Mouse (Mus musculus): ENCODE results near the gene Ptov1.

Ptov1 gene

DNA sequence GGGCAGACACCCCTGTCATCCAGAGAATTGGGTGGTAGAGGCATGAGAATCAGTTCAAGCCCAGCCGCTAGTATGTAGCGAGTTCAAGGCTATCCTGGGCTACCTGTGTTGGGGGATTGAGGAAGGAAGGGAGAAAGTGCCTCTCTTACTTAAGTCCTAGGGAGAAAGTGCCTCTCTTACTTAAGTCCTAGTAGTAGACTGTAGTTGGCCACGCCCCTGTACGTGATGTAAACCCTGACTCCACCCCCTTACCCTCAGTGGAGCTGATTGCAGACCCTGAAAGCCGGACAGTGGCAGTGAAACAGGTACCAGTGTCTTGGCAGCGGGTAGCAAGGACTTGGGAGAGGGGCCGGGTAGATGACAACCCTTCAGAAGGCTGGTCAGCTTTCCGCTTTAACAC is 11.7 kb downstream of the Ptov1 start:
- no peak for DNase-seq (ENCODE audit: inconsistent ontology term)

DNA sequence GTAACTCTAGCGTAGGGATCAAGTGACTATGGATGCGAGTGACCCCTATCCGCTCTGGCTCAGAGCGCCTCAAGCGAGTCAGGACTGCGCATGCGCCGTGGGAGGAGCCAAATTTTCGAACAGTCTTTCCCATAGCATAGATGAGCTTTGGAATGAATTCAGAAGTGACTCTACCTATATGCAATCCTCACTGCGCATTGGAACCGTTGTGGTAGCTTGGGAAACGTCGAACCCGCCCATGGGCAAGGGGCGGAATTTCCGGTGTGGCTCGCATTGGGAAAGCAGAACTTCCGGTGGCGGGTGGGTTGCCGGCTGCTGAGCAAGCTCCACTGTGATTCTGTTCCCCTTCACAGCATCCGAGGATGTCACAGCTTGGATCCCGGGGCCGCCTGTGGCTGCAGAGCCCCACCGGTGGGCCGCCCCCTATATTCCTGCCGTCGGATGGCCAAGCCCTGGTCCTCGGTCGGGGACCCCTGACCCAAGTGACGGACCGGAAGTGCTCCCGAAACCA is 12.5 kb downstream of the Ptov1 start, which contains the start of gene Pnkp:
Pnkp (plus strand) TSS at position 98 of the 511 bp plus-strand sequence.
- peak; percentile 90 for DNase-seq (ENCODE audit: inconsistent ontology term)

DNA sequence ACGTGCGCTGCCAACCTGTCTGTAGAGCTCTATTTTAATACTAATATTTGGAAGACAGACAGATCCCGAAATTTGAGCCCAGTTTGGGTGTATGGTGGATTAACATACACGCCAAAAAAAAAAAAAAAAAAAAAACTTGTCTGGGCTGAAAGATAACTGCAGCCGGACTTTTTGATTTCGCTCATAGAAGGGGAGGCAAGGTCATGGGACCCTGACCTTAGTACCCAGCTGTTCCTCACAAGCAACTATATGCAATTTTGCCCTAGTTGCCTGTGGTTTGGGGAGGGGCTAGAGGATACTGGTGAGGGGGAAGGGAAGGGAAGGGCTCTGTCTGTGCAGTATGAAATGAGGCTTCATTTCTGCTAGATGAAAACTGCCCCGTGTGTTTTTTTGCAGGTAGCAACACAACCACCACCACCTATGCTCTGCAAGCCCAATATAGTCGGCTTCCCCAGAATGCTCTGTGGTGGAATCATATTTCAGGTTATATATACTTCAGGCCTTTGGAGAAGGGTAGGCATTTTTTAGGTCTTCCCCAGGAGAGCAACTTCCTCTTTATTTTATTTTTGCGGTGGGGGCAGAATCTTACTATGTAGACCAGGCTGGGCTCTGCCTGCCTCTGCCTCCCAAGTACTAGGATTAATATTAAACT is 13.2 kb downstream of the Ptov1 start:
- DNase-seq (ENCODE audit: inconsistent ontology term): no peak

DNA sequence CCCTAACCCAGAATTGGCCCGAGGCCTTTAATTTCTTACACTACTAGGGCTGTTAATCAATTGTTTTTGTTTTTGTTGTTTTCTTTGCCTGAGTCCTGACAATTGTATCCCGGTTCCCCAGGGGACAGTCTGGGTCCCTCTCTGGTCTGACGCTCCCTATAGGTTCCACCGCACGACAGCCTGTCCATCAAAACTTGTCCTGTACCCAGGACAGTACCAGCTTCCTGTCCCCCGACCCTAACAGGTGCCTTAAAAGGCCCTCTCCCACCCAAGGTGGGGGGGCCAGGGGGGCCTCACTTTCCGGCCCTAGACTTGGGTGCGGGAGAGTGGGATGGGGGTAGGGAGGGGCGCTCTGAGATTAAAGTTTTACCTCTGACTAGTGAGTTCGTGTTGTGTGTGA is 14.6 kb downstream of the Ptov1 start:
- DNase-seq (ENCODE audit: inconsistent ontology term): no peak

DNA sequence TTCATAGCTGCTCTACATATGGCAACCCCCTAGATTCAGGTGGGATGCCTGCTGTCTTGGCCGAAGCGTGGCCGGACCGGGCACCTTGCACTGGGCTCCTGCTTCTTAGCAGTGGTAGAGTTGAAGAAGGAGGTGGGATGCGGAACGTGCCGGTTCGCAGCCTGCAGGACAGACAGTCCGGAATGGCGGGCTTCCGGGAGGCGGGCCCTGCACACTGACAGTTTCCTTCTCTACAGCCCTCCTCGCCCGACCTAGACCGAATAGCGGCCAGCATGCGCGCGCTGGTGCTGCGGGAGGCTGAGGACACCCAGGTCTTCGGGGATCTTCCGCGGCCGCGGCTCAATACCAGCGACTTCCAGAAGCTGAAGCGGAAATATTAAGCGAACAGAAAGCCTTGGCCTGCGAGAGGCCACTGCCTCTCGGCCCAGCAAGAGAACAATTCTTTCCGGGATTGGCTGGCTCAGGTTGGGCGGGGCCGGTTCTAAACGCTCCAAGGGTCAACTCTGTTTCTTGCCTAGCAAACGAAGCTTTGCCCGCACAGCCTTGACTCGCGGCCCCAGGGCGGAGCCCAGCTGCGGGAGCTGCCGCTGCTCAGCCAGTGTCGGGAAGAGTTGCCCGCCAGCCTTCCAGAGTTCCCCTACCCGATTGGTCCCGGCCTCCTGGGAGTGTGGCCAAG is 15.1 kb downstream of the Ptov1 start:
- DNase-seq (ENCODE audit: inconsistent ontology term): peak; percentile 91

DNA sequence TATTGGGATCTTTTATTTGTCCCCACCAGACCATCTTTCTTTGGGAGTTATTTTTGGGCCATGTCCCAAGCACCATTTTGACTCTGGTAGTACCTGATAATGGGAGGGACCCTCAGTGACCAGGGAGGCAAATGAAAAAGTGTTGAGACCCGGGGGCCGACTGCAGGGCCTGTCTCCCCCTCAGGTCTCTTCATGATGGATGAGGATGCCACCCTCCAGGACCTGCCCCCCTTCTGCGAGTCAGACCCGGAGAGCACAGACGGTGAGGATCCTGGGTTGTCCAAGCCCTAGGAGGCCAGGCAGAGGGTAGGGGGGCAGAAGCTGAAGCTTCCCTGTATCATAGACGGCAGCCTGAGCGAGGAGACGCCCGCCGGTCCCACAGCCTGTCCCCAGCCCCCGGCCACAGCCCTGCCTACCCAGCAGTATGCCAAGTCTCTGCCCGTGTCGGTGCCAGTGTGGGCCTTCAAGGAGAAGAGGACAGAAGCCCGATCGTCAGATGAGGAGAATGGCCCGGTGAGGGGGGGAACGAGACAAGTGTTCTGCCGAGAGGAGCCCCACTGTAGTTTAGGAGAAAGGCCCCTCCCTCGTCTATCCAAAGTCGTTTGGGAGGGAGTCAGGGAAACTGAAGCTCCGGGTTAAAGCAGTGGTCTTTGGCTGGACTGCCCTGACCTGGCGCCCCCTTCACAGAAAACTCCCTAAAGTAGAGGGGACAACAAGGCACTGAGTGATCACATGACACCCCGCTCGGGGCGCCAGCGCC is 15.8 kb downstream of the Ptov1 start:
- peak; percentile 21 for DNase-seq (ENCODE audit: inconsistent ontology term)

DNA sequence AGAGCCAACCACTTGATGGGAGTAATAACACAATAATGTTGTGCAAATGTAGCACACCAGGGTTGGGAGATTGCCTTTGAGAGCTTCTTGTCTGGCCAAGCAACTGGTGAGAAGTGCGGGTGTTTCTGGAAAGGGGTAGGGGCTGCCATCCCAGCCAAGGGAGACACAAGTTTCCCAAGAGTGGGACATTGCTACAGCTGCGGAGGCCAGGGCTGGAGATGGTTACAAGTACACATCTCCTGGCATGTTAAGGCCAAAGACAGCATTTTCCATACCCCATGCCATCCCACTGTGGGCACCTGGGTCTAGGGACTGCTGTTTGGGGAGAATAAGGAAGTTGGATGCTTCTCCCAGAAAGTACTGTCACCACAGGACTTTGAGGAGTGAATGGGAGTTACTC is 16.5 kb downstream of the Ptov1 start:
- DNase-seq (ENCODE audit: inconsistent ontology term): no peak

DNA sequence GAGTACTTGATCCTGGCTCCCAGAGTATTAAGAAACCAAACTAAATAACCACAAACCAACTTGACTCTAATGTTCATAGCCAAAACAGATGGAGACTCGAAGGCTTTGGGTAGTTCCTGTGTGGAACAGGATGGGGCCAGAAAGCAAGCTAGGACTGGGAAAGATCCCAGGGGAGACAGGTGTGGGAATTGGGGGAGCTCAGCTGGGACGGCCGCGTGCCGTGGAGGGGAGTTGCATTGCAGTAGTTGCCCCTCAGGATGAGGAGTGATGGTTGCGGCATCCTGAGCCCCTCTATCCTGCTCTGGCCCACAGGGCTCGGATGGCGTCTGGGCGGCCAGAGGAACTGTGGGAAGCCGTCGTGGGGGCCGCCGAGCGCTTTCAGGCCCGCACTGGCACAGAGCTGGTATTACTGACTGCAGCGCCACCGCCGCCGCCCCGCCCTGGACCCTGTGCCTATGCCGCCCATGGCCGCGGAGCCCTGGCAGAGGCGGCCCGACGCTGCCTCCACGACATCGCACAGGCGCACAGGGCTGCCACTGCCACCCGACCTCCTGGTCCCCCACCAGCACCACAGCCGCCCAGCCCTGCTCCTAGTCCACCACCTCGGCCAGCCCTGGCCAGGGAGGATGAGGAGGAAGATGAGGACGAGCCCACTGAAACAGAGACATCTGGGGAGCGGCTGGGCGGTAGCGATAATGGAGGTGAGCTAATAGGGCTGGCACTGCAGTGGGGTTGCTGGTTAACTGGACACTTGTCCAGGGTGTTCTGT is 17.1 kb downstream of the Ptov1 start:
- DNase-seq (ENCODE audit: inconsistent ontology term): no peak

DNA sequence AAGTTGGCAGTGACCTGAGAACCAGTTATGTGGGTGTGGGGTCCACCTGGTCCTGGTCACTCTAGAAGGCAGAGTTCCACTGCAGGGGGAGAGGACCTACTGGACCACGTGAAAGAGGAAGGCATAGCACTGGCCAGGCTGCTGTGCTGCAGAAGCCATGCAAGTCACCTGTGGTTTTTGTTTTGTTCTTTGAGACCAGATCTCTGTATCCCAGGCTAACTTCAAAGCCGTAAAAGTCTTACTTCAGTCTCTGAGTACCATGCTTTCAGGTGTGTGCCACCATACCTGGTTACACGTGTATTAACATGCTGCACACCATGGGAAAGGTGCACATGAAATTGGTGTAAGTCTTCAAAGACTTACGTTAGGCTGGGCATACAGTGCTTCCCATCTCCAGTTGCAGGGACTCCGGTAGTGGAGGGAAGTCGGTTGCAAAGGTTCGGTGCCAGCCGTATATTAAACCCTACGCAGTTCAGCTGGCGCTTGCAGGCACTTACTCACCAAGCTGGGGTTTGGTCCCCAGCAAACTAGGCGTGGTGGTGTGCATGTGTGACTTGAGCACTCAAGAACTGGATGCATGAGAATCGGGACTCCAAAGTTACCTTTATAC is 17.9 kb downstream of the Ptov1 start:
- DNase-seq (ENCODE audit: inconsistent ontology term): no peak

DNA sequence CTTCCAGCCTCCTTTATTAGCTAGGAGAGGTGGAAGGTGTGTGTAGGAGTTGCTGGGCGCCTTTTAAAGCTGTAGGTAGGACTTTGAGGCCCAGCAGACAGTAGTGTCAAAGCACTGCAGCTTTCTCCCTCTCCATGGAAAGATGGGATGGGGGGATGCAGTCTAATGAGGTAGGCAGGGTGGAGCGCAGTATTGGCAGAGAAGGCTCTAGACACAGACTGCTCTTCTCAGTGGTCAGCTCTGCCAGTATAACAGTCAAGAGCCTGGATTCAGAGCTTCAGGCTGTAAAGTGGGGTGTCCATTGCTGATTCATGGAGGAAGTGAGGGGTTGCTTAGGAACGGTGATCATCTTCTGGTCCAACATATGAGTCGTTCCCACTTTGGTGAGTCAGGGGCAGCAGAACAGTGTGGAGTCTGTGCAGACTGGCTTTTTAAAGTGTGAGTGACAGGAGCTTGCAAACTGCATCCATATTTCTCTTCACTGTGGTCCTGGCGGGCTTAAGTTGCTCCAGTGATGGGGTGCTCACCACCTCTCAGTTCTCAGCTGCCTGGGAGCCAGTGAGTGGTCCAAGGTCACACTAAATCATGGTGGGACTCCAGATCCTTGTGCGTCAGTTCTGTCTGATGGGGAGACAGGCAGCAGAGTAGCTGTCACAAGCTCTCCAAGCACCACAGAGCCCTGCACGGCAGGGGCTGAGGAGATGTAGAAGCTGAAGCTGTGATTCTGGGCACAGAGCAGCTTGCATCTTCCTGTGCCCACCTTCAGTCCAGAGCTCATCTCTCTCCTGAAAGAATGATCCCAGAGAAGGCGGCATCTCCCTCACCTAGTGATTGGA is 18.6 kb downstream of the Ptov1 start:
- peak; percentile 42 for DNase-seq (ENCODE audit: inconsistent ontology term)

DNA sequence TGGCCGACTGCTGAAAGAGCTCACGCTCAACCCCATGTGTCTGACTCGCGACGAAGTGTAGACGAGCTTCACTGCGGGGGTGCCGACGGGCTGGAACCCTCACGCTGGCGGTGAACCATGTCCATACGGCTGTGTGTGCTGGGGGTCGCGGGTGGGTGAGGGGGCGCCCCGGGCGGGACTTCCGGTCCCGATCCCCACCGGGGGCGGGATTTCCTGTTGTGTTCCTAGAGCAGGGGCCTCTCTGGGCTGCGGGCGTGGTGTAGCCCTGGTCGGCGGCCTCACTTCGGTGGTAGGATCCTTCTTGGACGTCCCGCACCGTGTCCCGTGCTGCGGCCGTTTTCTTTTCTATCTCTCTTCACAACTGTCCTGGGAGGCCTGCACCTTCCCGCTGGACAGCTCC is 19.4 kb downstream of the Ptov1 start:
- peak; percentile 87 for DNase-seq (ENCODE audit: inconsistent ontology term)

DNA sequence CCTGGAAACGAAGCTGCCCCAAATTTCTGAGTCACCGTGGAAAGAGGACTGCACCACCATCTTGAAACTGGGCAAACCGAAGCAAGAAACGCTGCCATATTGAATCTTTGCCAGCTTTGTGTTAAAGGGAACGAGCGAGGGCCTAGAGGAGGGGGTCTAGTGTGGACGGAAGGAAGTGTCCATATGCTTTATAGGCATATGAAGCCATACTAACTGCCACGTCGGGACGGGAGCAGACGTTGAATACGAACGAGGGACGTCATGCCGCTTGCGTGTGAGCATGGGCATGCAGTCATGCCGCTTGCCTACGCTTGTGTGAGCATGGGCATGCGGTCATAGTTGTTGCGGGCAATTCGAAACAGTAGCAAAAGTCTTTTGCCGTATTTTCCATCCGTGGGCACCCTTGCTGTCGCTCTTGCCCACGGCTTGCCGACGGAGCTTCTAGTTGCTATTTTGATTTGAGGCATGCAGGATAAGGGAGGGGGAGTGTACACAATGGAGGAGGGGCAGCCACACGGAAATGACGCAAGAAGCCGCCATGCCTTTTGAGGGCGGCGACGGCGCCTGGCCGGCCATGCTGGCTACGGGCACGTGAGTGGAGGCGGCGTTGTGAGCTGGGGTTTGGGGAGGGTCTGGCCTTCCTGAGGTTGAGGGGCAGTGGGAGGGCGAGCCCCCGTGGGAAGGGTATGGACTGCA is 20.0 kb downstream of the Ptov1 start:
- peak; percentile 94 for DNase-seq (ENCODE audit: inconsistent ontology term)

DNA sequence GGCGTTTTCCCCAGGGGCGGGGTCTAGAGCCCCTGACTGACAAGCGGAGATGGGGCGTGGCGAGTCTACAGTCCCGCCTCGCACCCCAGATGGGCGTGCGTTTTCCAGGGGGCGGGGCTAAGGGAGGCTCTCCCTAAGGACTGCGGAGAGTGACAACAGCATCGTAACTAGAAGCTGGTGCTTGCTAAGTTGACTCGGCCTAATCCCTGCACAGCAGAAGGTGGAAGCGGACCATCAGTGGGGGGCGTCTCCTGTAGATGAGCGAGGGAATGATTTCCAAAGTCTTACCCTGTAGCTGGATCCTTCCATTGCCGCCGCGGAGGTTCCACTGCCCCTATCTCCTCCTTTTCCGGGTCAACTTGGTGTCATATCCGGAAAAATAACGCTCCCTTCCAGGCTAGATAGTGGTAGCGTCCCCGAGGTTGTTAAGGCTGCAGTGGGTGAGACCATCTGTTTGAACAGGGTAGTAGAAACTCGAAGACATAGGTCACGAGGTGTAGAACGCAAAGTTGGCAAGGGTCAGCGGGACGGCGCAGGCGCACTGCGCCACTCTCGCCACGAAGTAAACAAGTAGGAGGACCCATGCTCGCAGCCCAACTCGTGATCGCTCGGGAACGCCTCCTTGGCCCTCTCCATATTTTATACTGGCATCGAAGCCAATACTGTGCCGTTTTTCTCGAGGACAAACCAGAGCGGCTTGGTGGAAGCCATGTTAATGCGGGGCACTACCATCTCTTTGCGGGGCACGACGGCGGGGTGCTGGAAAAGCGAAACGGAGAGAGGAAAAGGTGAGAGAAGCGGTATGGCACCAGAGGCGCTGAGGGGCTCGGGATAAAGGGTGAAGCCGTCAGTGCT is 20.8 kb downstream of the Ptov1 start, which contains the start of the genes Akt1s1 and Tbc1d17:
Akt1s1 (plus strand) TSS at position 431 of the 855 bp plus-strand sequence.
Tbc1d17 (minus strand) TSS at position 519 of the 855 bp plus-strand sequence.
- peak; percentile 100 for DNase-seq (ENCODE audit: inconsistent ontology term)

DNA sequence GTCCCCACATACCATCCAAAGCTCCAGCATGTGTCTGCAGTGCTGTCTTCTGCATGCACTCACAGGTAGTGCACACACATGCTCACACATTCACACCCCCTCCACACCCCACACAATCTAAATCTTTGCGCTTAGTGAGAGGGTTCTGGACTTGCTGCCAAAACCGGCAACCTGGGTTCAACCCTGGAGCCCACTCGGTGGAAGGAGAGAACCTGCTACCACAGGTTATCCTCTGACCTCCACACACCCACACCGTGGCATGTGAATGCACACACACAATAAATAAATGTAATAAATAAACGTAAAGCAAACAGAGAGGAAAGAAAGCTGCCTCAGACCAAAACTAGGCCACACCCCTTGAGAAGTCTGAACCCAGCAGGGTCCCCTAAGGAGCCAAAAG is 21.8 kb downstream of the Ptov1 start:
- DNase-seq (ENCODE audit: inconsistent ontology term): no peak

DNA sequence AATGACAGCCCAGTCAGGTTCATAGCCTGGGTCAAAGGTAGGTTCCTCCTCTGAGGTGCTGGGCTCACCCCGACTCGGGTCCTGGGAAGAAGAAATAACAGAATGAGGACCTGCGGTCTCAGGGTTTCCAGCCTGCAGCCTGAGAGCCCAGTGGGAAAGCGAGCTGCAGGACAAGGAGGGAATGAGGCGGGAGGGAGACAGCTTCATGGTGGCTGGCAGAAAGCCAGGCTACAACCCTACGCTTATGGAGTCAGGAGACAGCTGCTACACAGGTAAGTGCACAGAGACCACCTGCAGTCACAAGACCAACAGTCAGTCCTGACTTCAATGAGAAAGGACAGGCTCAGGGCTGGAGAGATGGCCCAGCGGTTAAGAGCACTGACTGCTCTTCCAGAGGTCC is 22.8 kb downstream of the Ptov1 start:
- no peak for DNase-seq (ENCODE audit: inconsistent ontology term)

DNA sequence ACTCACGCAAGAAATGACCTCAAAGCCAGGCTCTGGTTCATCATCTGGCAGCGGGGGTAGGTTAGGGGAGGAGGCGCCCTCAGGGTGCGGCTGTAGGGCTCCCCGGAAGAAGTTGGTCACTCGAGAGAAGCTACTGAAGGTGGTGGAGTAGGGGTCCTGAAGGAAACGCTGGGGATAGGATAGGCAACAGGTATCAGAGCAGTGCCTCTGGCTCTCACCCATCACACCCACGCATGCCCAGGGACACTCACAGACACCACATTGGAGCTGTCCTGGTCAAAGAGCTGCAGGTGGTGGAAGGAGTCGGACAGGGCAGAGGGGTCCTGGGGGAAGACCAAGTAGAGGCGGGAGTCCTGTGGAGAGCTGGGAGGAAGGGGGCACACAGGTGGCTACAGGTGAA is 24.6 kb downstream of the Ptov1 start:
- no peak for DNase-seq (ENCODE audit: inconsistent ontology term)

DNA sequence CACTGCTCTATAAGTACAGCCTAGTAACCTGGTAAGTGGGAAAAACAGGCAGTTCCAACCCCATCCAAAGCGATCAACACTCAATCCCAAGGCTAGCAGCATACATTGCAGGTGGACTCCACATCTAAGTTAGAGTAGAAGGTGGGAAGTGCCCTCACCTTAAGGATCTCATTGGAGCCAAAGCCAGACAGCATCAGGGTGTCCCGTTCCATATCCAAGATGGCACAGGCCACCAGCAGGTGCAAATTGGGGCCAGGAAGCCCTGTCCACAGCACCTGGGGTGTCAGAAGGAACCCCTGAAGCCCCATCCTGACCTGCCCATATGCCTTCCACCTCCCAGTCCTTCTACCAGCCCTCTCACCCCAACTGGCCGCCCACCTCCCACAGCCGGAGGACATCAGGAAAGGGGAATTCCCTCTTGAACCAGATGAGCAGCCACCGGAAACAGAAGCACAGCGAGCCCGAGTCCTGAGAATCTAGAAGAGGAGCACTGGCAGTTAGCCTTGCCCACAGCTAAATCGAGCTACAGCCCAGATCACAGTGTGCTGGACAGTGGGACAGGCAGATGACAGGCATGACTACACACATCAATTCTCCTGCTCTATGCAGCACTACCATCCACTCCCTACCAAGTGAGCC is 27.6 kb downstream of the Ptov1 start:
- DNase-seq (ENCODE audit: inconsistent ontology term): no peak

DNA sequence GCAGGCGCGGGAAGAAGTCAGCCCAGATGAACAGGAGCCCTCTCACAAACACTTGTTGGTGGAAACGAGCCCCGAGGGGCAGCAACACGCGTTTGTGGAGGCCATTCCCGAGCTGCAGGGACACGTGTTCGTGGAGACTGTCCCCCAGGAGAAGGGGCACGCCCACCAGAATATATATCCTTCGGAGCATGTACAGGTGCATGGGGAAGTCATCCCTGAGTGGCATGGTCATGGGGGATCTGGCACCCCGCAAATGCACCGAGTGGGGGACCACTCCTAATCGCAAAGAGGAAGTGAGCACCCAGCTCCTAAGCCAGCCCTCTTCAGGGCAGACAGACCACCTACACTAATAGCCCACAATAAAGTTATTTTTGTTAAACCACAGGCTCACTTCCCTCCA is 29.2 kb downstream of the Ptov1 start:
- no peak for DNase-seq (ENCODE audit: inconsistent ontology term)

Measured in Muller cell, postnatal 12 days (primary cell).